Mouse (Mus musculus): ENCODE data around the gene Cartpt.

DNA sequence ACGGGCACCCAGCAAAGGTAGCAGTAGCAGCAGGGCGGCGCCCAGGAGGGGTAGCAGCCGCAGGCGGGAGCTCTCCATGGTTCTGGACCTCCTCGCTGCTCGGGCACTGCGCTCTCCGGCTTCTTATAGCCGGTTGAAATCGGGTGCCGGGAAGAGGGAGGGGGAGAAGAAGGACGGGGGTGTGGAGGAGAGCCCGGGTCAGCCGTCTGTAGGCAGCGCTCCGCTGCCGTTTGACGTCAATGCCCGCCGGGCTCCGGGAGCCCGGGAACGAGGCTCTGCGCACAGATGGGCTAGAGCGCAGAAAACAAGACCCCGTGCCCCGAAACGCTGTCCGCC is 366 bp downstream of the Cartpt start:
- TF ChIP-seq CTCF (conservative IDR thresholded peaks at IDR 0.05; ENCODE audit: low read length) (no peak), POU5F1 (IDR thresholded peaks at IDR 0.05; ENCODE audit: borderline replicate concordance, low read length) (no peak), NANOG (IDR thresholded peaks at IDR 0.05; ENCODE audit: borderline replicate concordance, low read length) (no peak)

All from E14TG2a.4 (cell line).